Mouse (Mus musculus) naive thymus-derived CD4-positive, alpha-beta T cell, adult 5 months (primary cell): ENCODE results near the gene Gm8220. TPM values are rescaled to one million over a fixed set of nuclear protein-coding genes. Genes with fewer than 3 reads are reported as not detected.

Experiments used
- polyA plus RNA-seq: library from polyadenylated mRNA; unstranded; fragments of 100-300 nt; shearing (Covaris generic); gene quantifications from one replicate; pipeline ENCODE4 v1.2.1, GENCODE M21; 2017

Gm8220 gene
- polyA plus RNA-seq: not detected

GRCm38 (mm10) chr14:44285280-44285679 is at the start of gene Gm8220:
Gm8220 (plus strand) TSS chr14:44285580.

GRCm38 (mm10) chr14:44338484-44338883 is 53.1 kb downstream of the Gm8220 start, which contains the start of gene Gm5930:
Gm5930 (minus strand) TSS chr14:44338584.

Other genes starting within 250 kb of the Gm8220 start
- gene Ear2, start 182.9 kb upstream of the Gm8220 start, polyA plus RNA-seq: not detected
- not detected for gene Gm3327, start 161.7 kb upstream of the Gm8220 start, polyA plus RNA-seq
- gene Gm8212, start 87.9 kb upstream of the Gm8220 start, polyA plus RNA-seq: not detected
- not detected for gene 4930503E14Rik, start 72.3 kb upstream of the Gm8220 start, polyA plus RNA-seq
- gene Gm5930, start 53.0 kb downstream of the Gm8220 start, polyA plus RNA-seq: not detected
- gene Gm8229, start 79.8 kb downstream of the Gm8220 start, polyA plus RNA-seq: not detected
- not detected for gene Gm3371, start 125.1 kb downstream of the Gm8220 start, polyA plus RNA-seq
- not detected for gene Gm8232, start 148.1 kb downstream of the Gm8220 start, polyA plus RNA-seq
- not detected for gene BC061237, start 206.9 kb downstream of the Gm8220 start, polyA plus RNA-seq
- gene Gm17093, start 232.7 kb downstream of the Gm8220 start, polyA plus RNA-seq: not detected